Mouse (Mus musculus) kidney, postnatal 36 days (tissue): Measurements from ENCODE around the gene 4933434E20Rik.

ENCODE experiments used
- DNase-seq, 2 experiments: peaks; one replicate each; pipeline ENCODE4 v3.0.0; 2021 to 2022; ENCODE audit warnings: mixed read lengths in 2 of 2

The 4933434E20Rik gene

GRCm38 (mm10) chr3:90051441-90052350, at the start of gene 4933434E20Rik:
4933434E20Rik (plus strand) TSS chr3:90051636.
- peak; percentile 41 to 75 for DNase-seq

- DNase-seq: peak in 1 of 2 experiments; percentile 7
Measured at GRCm38 (mm10) chr3:90004091-90004796, 47.2 kb upstream of the 4933434E20Rik start.

- no peak for DNase-seq
Measured at GRCm38 (mm10) chr3:90010291-90010690, 41.1 kb upstream of the 4933434E20Rik start.

GRCm38 (mm10) chr3:90016626-90017025, 34.8 kb upstream of the 4933434E20Rik start:
- no peak for DNase-seq

GRCm38 (mm10) chr3:90034653-90035052, 16.8 kb upstream of the 4933434E20Rik start:
- no peak for DNase-seq

- no peak for DNase-seq
Measured at GRCm38 (mm10) chr3:90036263-90036662, 15.2 kb upstream of the 4933434E20Rik start.

GRCm38 (mm10) chr3:90049691-90050090, 1.7 kb upstream of the 4933434E20Rik start:
- no peak for DNase-seq

- DNase-seq: peak; percentile 96 to 97
Measured at GRCm38 (mm10) chr3:90052351-90053241, 1.2 kb downstream of the 4933434E20Rik start, which contains the start of gene Ubap2l. Ubap2l (minus strand) TSS chr3:90052628.

- DNase-seq: no peak
Measured at GRCm38 (mm10) chr3:90061549-90061948, 10.1 kb downstream of the 4933434E20Rik start.

GRCm38 (mm10) chr3:90062539-90062938, 11.1 kb downstream of the 4933434E20Rik start:
- DNase-seq: no peak

GRCm38 (mm10) chr3:90064383-90064782, 12.9 kb downstream of the 4933434E20Rik start:
- no peak for DNase-seq

GRCm38 (mm10) chr3:90065553-90065952, 14.1 kb downstream of the 4933434E20Rik start:
- DNase-seq: peak; percentile 41 to 73

- DNase-seq: no peak
Measured at GRCm38 (mm10) chr3:90067851-90068250, 16.4 kb downstream of the 4933434E20Rik start.

- no peak for DNase-seq
Measured at GRCm38 (mm10) chr3:90069688-90070087, 18.3 kb downstream of the 4933434E20Rik start.

GRCm38 (mm10) chr3:90072294-90072693, 20.9 kb downstream of the 4933434E20Rik start, which contains the start of gene Tpm3:
Tpm3 (plus strand) TSS chr3:90072649.
- no peak for DNase-seq

GRCm38 (mm10) chr3:90076921-90077716, 25.7 kb downstream of the 4933434E20Rik start:
- peak; percentile 84 to 90 for DNase-seq

GRCm38 (mm10) chr3:90078224-90078623, 26.8 kb downstream of the 4933434E20Rik start:
- DNase-seq: no peak

- peak; percentile 95 to 99 for DNase-seq
Measured at GRCm38 (mm10) chr3:90079133-90079762, 27.8 kb downstream of the 4933434E20Rik start.

GRCm38 (mm10) chr3:90079763-90080497, 28.5 kb downstream of the 4933434E20Rik start:
- DNase-seq: peak; percentile 75 to 77

- no peak for DNase-seq
Measured at GRCm38 (mm10) chr3:90080498-90080863, 29.0 kb downstream of the 4933434E20Rik start.
